Mouse (Mus musculus): Measurements from ENCODE around the gene Erbin. TPM values are rescaled to one million over a fixed set of nuclear protein-coding genes. Genes with fewer than 3 reads are reported as not detected.

Gene Erbin
- 12.0 and 14.6 TPM in 2 replicates for polyA plus RNA-seq (2015; fragmentation: Nextera tagmentation; extraction: Ambion mirVana)

GRCm38 (mm10) chr13:103920261-103920932, at the start of gene Erbin:
Erbin (minus strand) TSS chr13:103920514.

DNA sequence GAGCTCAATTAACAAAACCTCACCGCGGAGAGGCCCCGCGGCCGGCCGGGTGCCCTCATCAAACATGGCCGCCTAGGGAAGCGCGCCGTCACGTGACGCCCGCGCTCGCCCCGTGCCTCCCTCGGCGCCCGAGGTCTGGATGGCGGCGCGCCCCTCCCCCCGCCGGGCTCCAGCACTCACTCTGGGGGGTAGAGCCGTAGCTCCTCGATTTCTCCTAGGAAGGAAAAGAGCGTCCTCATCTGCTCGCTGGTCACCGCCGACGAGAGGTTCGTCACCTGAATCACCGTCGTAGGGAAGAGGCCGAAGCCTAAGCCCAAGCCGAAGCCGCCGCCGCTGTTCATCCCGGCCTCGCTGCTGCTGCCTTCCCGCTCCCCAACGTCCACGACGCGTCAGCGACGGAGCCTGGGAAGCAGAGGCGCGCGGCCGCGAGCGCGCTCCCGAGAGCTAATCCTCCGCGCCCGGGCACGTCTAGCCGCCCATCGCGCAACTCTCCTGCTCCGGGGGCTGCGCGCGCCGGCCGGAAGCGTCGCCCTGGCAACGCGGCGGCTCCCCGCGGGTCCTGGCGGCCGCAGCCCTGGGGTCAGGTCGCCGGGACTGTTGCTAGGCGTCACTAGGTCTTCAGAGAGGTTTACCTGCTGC, 146.1 kb downstream of the Erbin start, which contains the start of gene Srek1:
TSS of gene Srek1 (minus strand) at position 490 of the 639 bp plus-strand sequence.

Other genes with a start within 250 kb of the Erbin start
- 36.0 and 39.4 TPM in 2 replicates for gene Srek1, start 145.9 kb downstream of the Erbin start, polyA plus RNA-seq (2015; fragmentation: Nextera tagmentation; extraction: Ambion mirVana)
- 8.9 and 9.8 TPM in 2 replicates for gene Nln, start 189.1 kb upstream of the Erbin start, polyA plus RNA-seq (2015; fragmentation: Nextera tagmentation; extraction: Ambion mirVana)
- 0.66 and 0.79 TPM in 2 replicates for gene Sgtb, start 189.2 kb upstream of the Erbin start, polyA plus RNA-seq (2015; fragmentation: Nextera tagmentation; extraction: Ambion mirVana)